Mouse (Mus musculus): ENCODE results near the gene Map1a.

Gene Map1a

DNA sequence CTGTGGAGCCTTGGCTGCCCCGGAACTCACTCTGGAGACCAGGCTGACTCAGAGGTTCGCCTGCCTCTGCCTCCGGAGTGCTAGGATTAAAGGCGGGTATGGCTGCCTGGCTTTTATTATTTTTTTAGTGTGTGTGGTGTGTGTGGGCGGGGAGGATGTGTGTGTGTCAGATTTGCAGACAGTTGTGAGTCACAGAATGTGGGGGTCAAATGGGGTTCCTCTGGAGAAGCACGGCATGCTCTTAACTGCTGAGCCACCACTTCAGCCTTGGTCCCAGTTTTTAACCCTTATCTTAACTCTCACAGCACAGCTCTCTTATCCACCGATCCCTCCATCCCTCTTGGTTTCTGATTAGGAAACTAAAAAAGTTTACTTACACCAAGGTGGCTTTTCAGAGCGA, 26.9 kb downstream of the Map1a start:
- no peak for DNase-seq

- DNase-seq = no peak
Measured at GRCm38 (mm10) chr2:121323041-121323440, 33.6 kb downstream of the Map1a start.

GRCm38 (mm10) chr2:121323693-121324470, 34.5 kb downstream of the Map1a start:
- no peak for DNase-seq

- no peak for DNase-seq
Measured at GRCm38 (mm10) chr2:121329492-121329891, 40.1 kb downstream of the Map1a start.

GRCm38 (mm10) chr2:121339057-121339456, 49.7 kb downstream of the Map1a start:
- DNase-seq = no peak

- no peak for DNase-seq
Measured at GRCm38 (mm10) chr2:121353156-121353555, 63.8 kb downstream of the Map1a start.

DNA sequence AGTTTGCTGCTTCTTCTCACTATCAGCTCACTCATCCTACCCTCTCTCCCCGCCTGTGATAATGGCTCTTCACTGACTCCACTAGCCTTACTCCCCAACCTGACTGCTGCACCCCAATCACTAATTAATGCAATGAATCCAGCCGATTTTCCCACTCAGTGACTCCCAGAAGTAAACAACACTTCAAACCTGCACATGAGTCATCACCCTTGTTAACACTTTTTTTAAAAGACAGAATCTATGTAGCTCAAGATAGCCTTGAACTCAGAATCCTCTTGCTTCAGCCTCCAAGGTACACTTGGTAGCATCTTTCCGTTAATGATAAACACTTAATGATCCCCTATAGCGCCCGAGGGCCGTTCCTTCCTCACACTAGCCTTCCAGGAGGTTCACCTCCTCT, 65.0 kb downstream of the Map1a start:
- DNase-seq = no peak

DNA sequence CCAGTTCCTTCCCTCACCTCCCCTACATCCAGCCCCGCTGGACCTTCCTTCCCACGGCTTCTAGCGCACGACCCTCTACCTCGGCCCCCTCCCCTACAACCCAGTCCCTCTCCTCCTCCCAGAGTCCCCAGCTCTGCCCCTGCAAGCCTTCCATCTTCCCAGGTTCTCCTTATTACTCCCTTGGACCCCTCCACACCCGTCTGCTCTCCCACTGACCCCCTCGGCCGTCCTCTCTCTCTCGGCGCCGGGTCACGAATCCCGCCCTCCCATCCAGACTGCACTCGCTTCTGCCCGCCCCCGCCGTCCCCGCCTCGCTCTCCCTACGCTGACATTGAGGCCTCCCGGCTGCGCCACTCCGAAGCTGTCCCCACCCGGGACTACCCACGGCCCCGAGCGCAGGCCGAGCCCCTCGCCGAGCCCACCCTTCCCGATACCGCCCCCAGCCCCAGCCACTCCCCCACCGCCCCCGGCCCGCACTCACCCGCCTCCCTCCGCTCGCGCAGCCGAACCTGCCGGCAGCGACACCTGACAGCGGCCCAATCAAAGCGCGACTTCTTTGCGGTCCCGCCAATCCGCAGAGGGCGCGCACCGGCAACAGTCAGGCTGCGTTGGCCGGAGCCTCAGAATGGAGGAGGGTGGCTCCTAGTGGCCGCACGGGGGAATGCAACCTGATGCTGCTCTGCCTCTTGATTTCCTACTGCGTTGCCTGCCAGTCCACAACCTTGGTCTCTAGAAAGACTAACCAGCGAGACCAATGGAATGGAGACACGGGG, 65.6 kb downstream of the Map1a start, which contains the start of gene Ppip5k1:
TSS of gene Ppip5k1 (minus strand) at position 577 of the 773 bp plus-strand sequence.
- DNase-seq = peak; percentile 98

GRCm38 (mm10) chr2:121357494-121357893, 68.1 kb downstream of the Map1a start, which contains the start of gene Ckmt1:
Gene Ckmt1 (plus strand): TSS chr2:121357714.
- no peak for DNase-seq

DNA sequence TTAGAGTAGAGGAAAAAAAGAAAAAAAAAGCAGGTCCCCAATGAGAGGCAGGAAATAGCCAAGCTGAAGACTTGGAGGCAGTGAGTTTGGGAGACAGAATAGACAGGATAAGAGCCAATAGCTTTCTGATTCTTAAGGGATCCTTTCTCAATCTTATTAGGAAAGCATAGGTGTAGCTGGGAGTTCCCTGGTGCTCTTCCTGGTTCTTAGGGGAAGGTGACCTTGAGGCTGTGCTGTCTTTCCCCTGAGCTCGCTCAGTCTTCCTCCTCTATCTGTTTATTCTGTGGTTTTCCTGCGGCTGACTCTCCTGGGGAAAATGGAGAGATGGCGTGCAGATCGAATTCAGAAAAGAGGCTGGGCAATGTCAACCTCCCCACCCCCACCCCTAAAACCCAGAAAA, 68.6 kb downstream of the Map1a start:
- DNase-seq = no peak

- DNase-seq = peak; percentile 63
Measured at GRCm38 (mm10) chr2:121358381-121358780, 69.0 kb downstream of the Map1a start.

GRCm38 (mm10) chr2:121359461-121359860, 70.1 kb downstream of the Map1a start:
- DNase-seq = no peak

Measured in lung, postnatal 14 days (tissue).